In the genomic region with DNA sequence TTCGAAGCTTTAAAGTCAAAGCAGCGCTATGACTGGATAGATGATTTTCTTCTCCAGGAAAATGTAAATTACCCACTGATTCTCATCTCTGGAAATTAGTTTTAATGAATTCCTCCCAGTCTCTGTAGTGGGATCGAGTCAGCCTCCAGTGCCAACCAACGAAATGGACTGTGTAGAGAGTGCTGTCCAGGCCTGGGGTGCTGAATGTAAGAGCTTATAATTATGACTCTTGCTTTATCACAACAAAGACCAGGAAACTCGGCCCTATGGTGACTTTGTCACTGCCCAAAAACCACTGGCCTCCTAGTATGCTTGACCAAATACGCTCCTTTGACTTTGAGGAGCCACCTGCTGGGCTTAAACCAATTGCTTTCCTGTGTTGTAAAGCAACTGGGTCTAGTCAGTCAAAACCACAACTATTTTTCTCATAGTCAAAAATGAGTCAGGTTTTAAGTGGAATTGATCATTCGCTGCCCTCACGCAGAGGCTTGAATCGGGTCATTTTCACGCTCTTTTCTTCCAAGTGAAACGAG, we compare ENCODE assay signal across 10 mouse cellular contexts. TPM values are rescaled to one million over a fixed set of nuclear protein-coding genes. Genes with fewer than 3 reads are reported as not detected.
A peak's percentile ranks its signal among the peaks of the same experiment; 100 is the strongest.
DNase-seq lines count a peak whose midpoint lies in the region; ATAC-seq and TF ChIP-seq lines count a peak whose summit lies in the region.
"Had no signal": no experiment of that assay in that cellular context is flagged by ENCODE, and none has a peak within 500 bp of the region (broad histone marks: within the 10 kb centered on the region; RNA-seq: fewer than 3 reads in every experiment).

No protein-coding gene starts in this region.

- no peaks in the 10 kb centered on the region; the same call in 1 of the 2 replicates for H3K27me3 ChIP-seq in kidney, adult 2 months (replicated peaks; ENCODE audit: control insufficient read depth, insufficient read depth, low read length)
- H3K27me3 ChIP-seq in hindbrain, embryonic 10.5 days (ENCODE audit: insufficient read depth, poor library complexity, severe bottlenecking) = peaks cover 67% of the 10 kb centered on the region
- peaks cover 34% of the 10 kb centered on the region for H3K27me3 ChIP-seq in midbrain, embryonic 11.5 days (ENCODE audit: control insufficient read depth, insufficient read depth, low read length)

- DNase-seq in kidney, adult 9 months = peak; percentile 20
- no peak for DNase-seq in kidney, adult 2 months
- peak; percentile 41 for DNase-seq in R1 (ENCODE audit: low read depth, low spot score)
- DNase-seq in hindbrain, embryonic 10.5 days (ENCODE audit: low spot score) = peak; percentile 45
- DNase-seq in midbrain, embryonic 11.5 days (ENCODE audit: low spot score, missing footprints) = no peak
- DNase-seq in gastrocnemius, postnatal 4 days (ENCODE audit: low spot score in 2 of 2) = no peak
- DNase-seq in cerebellum, postnatal 14 days = no peak
- no peak for DNase-seq in gastrocnemius, adult 8-10 months (ENCODE audit: low spot score in 2 of 2)

- TF ChIP-seq POLR2A in kidney, adult 2 months (IDR thresholded peaks at IDR 0.05; ENCODE audit: low read depth, low read length) = no peak

- no peak overlapping the region for H3K4me3 ChIP-seq in kidney, adult 2 months (ENCODE audit: insufficient read depth, low read depth, low read length)
- peak overlapping the region; percentile 80 for H3K4me3 ChIP-seq in hindbrain, embryonic 10.5 days
- H3K4me3 ChIP-seq in midbrain, embryonic 11.5 days (ENCODE audit: low read depth, low read length) = peak overlapping the region; percentile 69; the same call in 1 of the 2 replicates

- no peaks in the 10 kb centered on the region for H3K9me3 ChIP-seq in hindbrain, embryonic 10.5 days
- no peaks in the 10 kb centered on the region for H3K9me3 ChIP-seq in midbrain, embryonic 11.5 days (ENCODE audit: control insufficient read depth, low read length)
- H3K9me3 ChIP-seq: limb, embryonic 15.5 days had no signal

- H3K4me2 ChIP-seq in midbrain, embryonic 11.5 days = peak overlapping the region; percentile 99

- no peaks in the 10 kb centered on the region for H3K4me1 ChIP-seq in kidney, adult 2 months (ENCODE audit: control insufficient read depth, insufficient read depth, low read length)
- H3K4me1 ChIP-seq in hindbrain, embryonic 10.5 days (replicated peaks) = peaks cover 53% of the 10 kb centered on the region
- peaks cover 13% of the 10 kb centered on the region for H3K4me1 ChIP-seq in midbrain, embryonic 11.5 days (ENCODE audit: control insufficient read depth, insufficient read depth, low read length)

- H3K36me3 ChIP-seq in kidney, adult 2 months (ENCODE audit: control insufficient read depth, insufficient read depth, low read length) = no peaks in the 10 kb centered on the region
- peaks cover 2% of the 10 kb centered on the region; the same call in 1 of the 2 replicates for H3K36me3 ChIP-seq in hindbrain, embryonic 10.5 days
- H3K36me3 ChIP-seq in midbrain, embryonic 11.5 days (ENCODE audit: control insufficient read depth, insufficient read depth, low read length) = no peaks in the 10 kb centered on the region
- H3K36me3 ChIP-seq: G1E; limb, embryonic 15.5 days had no signal

- TF ChIP-seq CTCF in kidney, adult 2 months (conservative IDR thresholded peaks at IDR 0.05; ENCODE audit: insufficient read depth, insufficient read length, low read depth, low read length) = no peak

- 41% methylated on average over 11 of the region's 11 CpGs for WGBS in kidney, adult 2 months
- 19% methylated on average over 11 of the region's 11 CpGs for WGBS in hindbrain, embryonic 10.5 days
- WGBS in midbrain, embryonic 11.5 days = 21% methylated on average over 11 of the region's 11 CpGs

- no peak overlapping the region for H3K9ac ChIP-seq in midbrain, embryonic 11.5 days (ENCODE audit: low read length)
- H3K9ac ChIP-seq: limb, embryonic 15.5 days had no signal

- H3K27ac ChIP-seq in kidney, adult 2 months (ENCODE audit: insufficient read depth, low read depth, low read length) = no peak overlapping the region
- no peak overlapping the region for H3K27ac ChIP-seq in hindbrain, embryonic 10.5 days
- no peak overlapping the region for H3K27ac ChIP-seq in midbrain, embryonic 11.5 days (ENCODE audit: low read depth, low read length)
- H3K27ac ChIP-seq: limb, embryonic 15.5 days had no signal

- no peak for ATAC-seq in midbrain, embryonic 11.5 days (ENCODE audit: low FRiP score)

RNA-seq across cellular contexts. Expression of a gene that starts 41.9 kb away (rescaled TPM):
- 1.0 and 1.2 TPM in 2 replicates for polyA plus RNA-seq in kidney, adult 2 months (2012; rRNA removed)
- polyA plus RNA-seq in hindbrain, embryonic 10.5 days (2016; fragmentation: Nextera tagmentation; extraction: Ambion mirVana) = 3.1 and 4.1 TPM in 2 replicates
- polyA plus RNA-seq in midbrain, embryonic 11.5 days (2014; fragmentation: Nextera tagmentation; extraction: Ambion mirVana) = 2.8 and 3.4 TPM in 2 replicates
- total RNA-seq in gastrocnemius, postnatal 4 days (2021) = 1 to 10 TPM in 1 of 2 experiments, under 1 TPM in 1; 0.83 to 1.2 TPM
- under 1 TPM; 0.19 to 0.53 (median 0.32) TPM for total RNA-seq in gastrocnemius, adult 8-10 months (2022)
- polyA plus RNA-seq: G1E had no signal

RNA-seq across cellular contexts. Expression of a gene that starts 55.7 kb away (rescaled TPM):
- polyA plus RNA-seq in kidney, adult 2 months (2012; rRNA removed) = 128 and 160 TPM in 2 replicates
- polyA plus RNA-seq in hindbrain, embryonic 10.5 days (2016; fragmentation: Nextera tagmentation; extraction: Ambion mirVana) = 39.5 and 39.9 TPM in 2 replicates
- polyA plus RNA-seq in midbrain, embryonic 11.5 days (2014; fragmentation: Nextera tagmentation; extraction: Ambion mirVana) = 35.9 and 37.3 TPM in 2 replicates
- total RNA-seq in gastrocnemius, postnatal 4 days (2021) = 10 to 100 TPM; 67.9 to 68.9 TPM
- total RNA-seq in gastrocnemius, adult 8-10 months (2022) = 10 to 100 TPM; 24.0 to 30.4 (median 28.8) TPM

Comparison
In these comparisons a context has a peak if more than half of its experiments do, and no peak if none do; other contexts are left out.
1. DNase-seq: peak in kidney, adult 9 months (single experiment), R1 (single experiment) and hindbrain, embryonic 10.5 days (single experiment); none in kidney, adult 2 months (single experiment), midbrain, embryonic 11.5 days (single experiment), gastrocnemius, postnatal 4 days (0 of 2), cerebellum, postnatal 14 days (0 of 2) and gastrocnemius, adult 8-10 months (0 of 2).